Mouse (Mus musculus) kidney, adult 2 months (tissue): ENCODE results near the gene Olfr49.

Source experiments
- CTCF ChIP-seq: fragments of 200-500 bp; conservative IDR thresholded peaks from 2 replicates; pipeline ENCODE4 v1.5.1; 2011; ENCODE audit warnings: low read depth, mild to moderate bottlenecking, control low read depth, low read length, moderate library complexity, mixed read lengths; ENCODE audit not compliant: insufficient read depth, insufficient read length
- POLR2A ChIP-seq: fragments of 200-500 bp; IDR thresholded peaks from one replicate; pipeline ENCODE4 v1.6.1; 2011; ENCODE audit warnings: low read depth, low read length, control low read depth

DNA sequence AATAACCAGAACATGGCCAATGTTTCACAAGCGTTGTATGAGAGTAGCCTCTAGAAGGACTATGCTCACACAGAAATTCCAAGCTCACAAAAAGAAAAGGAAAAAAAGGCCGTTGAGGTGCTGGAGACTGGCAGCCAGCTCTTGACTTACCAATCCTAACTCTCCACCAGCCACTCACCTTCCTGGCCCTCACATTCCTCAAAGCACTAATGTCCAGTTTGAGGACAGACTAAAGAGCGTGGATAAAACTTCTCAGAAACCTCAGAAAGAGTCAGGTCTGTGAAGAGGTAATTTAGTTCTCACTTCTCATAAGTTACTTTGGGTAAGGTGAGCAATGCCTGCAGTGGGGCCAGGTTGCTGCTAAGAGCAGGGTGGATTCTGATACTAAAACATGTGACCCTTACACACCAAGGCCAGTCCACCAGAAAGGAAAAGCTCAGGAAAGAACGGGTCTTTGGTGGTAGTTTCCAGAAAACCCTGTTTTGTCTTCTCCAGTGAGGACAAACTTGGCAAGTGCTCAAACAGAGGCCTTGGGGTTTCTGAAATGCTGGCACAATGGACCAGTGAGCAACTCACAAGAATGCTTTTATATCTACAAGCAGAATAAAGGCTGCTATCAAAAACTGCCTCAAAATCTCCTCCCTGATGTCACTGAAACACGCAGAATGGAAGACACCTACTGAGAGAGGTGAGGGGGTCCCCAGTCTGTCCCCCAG, 48.8 kb downstream of the Olfr49 start:
- TF ChIP-seq CTCF: no peak
- TF ChIP-seq POLR2A: no peak
